Mouse (Mus musculus): ENCODE measurements around the gene Slc9a9.

DNA sequence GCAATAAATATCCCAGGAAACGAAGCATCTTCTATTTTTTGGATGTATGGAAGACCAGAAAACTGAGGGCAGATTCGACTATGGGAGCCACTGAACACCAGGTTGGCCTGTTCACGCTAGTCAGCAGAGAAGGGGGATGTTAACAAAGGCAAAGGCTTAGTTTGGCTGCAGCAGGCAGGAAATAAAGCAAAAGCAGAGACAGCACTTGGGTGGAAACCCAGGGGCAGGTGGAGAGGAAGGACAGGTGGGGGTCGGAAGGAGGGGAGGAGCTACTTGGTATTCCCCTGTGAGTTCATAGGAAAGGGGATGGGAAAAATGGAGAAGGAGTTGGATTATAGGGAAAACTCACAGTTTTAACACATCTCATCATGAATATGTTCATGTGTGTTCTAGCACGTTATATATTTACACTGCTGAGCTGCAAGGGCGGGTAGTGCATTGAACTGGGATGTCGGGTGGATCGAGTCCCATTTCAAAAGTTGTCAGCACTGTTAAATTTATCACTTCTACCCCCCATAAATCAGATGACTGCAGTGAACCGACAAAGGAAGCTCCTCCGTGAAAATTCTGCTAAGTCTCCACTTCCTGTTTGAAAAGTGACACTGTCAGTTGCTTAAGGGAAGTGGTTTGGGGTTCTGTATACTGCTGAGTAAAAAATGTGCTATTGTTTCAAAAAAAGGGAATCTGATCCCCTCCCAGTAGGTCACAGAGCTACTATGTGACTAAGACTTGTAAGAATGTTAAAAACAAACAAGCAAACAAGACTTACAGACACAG lies 21.8 kb downstream of the Slc9a9 start:
- TF ChIP-seq CTCF (IDR thresholded peaks at IDR 0.05; ENCODE audit: borderline replicate concordance, insufficient read depth, low read depth, low read length) (no peak), POLR2A (IDR thresholded peaks at IDR 0.05; ENCODE audit: borderline replicate concordance, insufficient read depth, low read length) (no peak)

Measured in cerebellum, adult 2 months (tissue).